In genomic region chr4:83512217-83512616, GRCm38 (mm10) we compare ENCODE assay signal across 22 mouse cellular contexts. TPM values are rescaled to one million over a fixed set of nuclear protein-coding genes. Genes with fewer than 3 reads are reported as not detected.
A peak's percentile ranks its signal among the peaks of the same experiment; 100 is the strongest.
DNase-seq lines count a peak whose midpoint lies in the region; ATAC-seq and TF ChIP-seq lines count a peak whose summit lies in the region.
"Had no signal": no experiment of that assay in that cellular context is flagged by ENCODE, and none has a peak within 500 bp of the region (broad histone marks: within the 10 kb centered on the region; RNA-seq: fewer than 3 reads in every experiment).

No protein-coding gene starts in this region.

- H3K4me3 ChIP-seq in liver, adult 2 months (ENCODE audit: insufficient read depth, low read depth, low read length): no peak overlapping the region
- H3K4me3 ChIP-seq in liver, postnatal 0 days (ENCODE audit: low read depth, low read length): no peak overlapping the region
- no peak overlapping the region for H3K4me3 ChIP-seq in forebrain, embryonic 12.5 days (replicated peaks)
- H3K4me3 ChIP-seq: embryonic facial prominence, embryonic 13.5 days; erythroblast, embryonic 14.5 days; forebrain, embryonic 10.5 days; forebrain, embryonic 15.5 days; heart, embryonic 15.5 days; hindbrain, embryonic 15.5 days had no signal

- H3K27me3 ChIP-seq in liver, adult 2 months (ENCODE audit: control insufficient read depth, insufficient read depth, low read length): no peaks in the 10 kb centered on the region
- no peaks in the 10 kb centered on the region for H3K27me3 ChIP-seq in liver, postnatal 0 days (ENCODE audit: insufficient read depth, low read length)
- no peaks in the 10 kb centered on the region for H3K27me3 ChIP-seq in forebrain, embryonic 12.5 days
- H3K27me3 ChIP-seq: embryonic facial prominence, embryonic 13.5 days; forebrain, embryonic 15.5 days; heart, embryonic 15.5 days; hindbrain, embryonic 15.5 days had no signal

- H3K27ac ChIP-seq in liver, adult 2 months (replicated peaks; ENCODE audit: insufficient read depth, low read depth, low read length): no peak overlapping the region
- H3K27ac ChIP-seq in liver, postnatal 0 days (ENCODE audit: low read depth): no peak overlapping the region
- H3K27ac ChIP-seq in forebrain, embryonic 12.5 days: no peak overlapping the region
- H3K27ac ChIP-seq: embryonic facial prominence, embryonic 13.5 days; forebrain, embryonic 10.5 days; forebrain, embryonic 15.5 days; heart, embryonic 15.5 days; hindbrain, embryonic 15.5 days had no signal

- peak; percentile 25 for DNase-seq in liver, adult 2 months (ENCODE audit: extremely low read depth, low read depth, low spot score)
- DNase-seq in liver, postnatal 0 days: no peak
- no peak for DNase-seq in B cell, adult 2 months
- no peak for DNase-seq in kidney, postnatal 10 days
- DNase-seq: adrenal gland, postnatal 14 days; cerebellum, adult 11-12 months; cerebellum, adult 9-10 months; cerebellum, postnatal 25 days; gastrocnemius, postnatal 36 days; heart, adult 18-20 months; heart, postnatal 36 days; kidney, adult 11 months had no signal

- H3K79me2 ChIP-seq in liver, adult 2 months (ENCODE audit: control insufficient read depth, insufficient read depth, low read length): no peaks in the 10 kb centered on the region

- H3K9me3 ChIP-seq in liver, postnatal 0 days (ENCODE audit: low read length): no peaks in the 10 kb centered on the region
- H3K9me3 ChIP-seq in forebrain, embryonic 12.5 days: no peaks in the 10 kb centered on the region
- H3K9me3 ChIP-seq: embryonic facial prominence, embryonic 13.5 days; forebrain, embryonic 10.5 days; forebrain, embryonic 15.5 days; heart, embryonic 15.5 days; hindbrain, embryonic 15.5 days had no signal

- no peak for TF ChIP-seq EP300 in liver, postnatal 0 days (IDR thresholded peaks at IDR 0.05; ENCODE audit: low read depth)

- H3K9ac ChIP-seq in liver, adult 2 months (ENCODE audit: low read depth, low read length): no peak overlapping the region
- no peak overlapping the region for H3K9ac ChIP-seq in liver, postnatal 0 days (replicated peaks)
- H3K9ac ChIP-seq in forebrain, embryonic 12.5 days: no peak overlapping the region
- H3K9ac ChIP-seq: embryonic facial prominence, embryonic 13.5 days; forebrain, embryonic 15.5 days; heart, embryonic 15.5 days; hindbrain, embryonic 15.5 days had no signal

- TF ChIP-seq POLR2A in liver, adult 2 months (IDR thresholded peaks at IDR 0.05; ENCODE audit: extremely low read depth, insufficient read depth, low read length): no peak

- TF ChIP-seq CTCF in liver, adult 2 months (IDR thresholded peaks at IDR 0.05; ENCODE audit: low read depth, low read length): no peak
- TF ChIP-seq CTCF in liver, postnatal 0 days (IDR thresholded peaks at IDR 0.05; ENCODE audit: low read depth): no peak

- H3K36me3 ChIP-seq in liver, adult 2 months (ENCODE audit: control insufficient read depth, insufficient read depth, low read length): no peaks in the 10 kb centered on the region
- no peaks in the 10 kb centered on the region for H3K36me3 ChIP-seq in liver, postnatal 0 days (replicated peaks; ENCODE audit: insufficient read depth, low read length)
- H3K36me3 ChIP-seq in forebrain, embryonic 12.5 days (replicated peaks): no peaks in the 10 kb centered on the region
- H3K36me3 ChIP-seq: embryonic facial prominence, embryonic 13.5 days; forebrain, embryonic 10.5 days; forebrain, embryonic 15.5 days; heart, embryonic 15.5 days; hindbrain, embryonic 15.5 days had no signal

- no peaks in the 10 kb centered on the region for H3K4me1 ChIP-seq in liver, adult 2 months (ENCODE audit: control insufficient read depth, insufficient read depth, low read length)
- H3K4me1 ChIP-seq in liver, postnatal 0 days (ENCODE audit: insufficient read depth): no peaks in the 10 kb centered on the region
- peaks cover 4% of the 10 kb centered on the region for H3K4me1 ChIP-seq in forebrain, embryonic 12.5 days
- H3K4me1 ChIP-seq: embryonic facial prominence, embryonic 13.5 days; forebrain, embryonic 15.5 days; heart, embryonic 15.5 days; hindbrain, embryonic 15.5 days had no signal

- no peak overlapping the region for H3K4me2 ChIP-seq in liver, postnatal 0 days (ENCODE audit: low read depth, low read length)
- H3K4me2 ChIP-seq in forebrain, embryonic 12.5 days: no peak overlapping the region
- H3K4me2 ChIP-seq: embryonic facial prominence, embryonic 13.5 days; forebrain, embryonic 15.5 days; heart, embryonic 11.5 days; heart, embryonic 15.5 days; hindbrain, embryonic 15.5 days had no signal

- 27% methylated on average over 3 of the region's 3 CpGs for WGBS in liver, adult 2 months
- WGBS in liver, postnatal 0 days (ENCODE audit: insufficient replicate concordance): 68% methylated on average over 3 of the region's 3 CpGs
- 87% methylated on average over 3 of the region's 3 CpGs for WGBS in forebrain, embryonic 12.5 days

- ATAC-seq in liver, postnatal 0 days: no peak
- ATAC-seq in CD4-positive, CD25-positive, alpha-beta regulatory T cell, adult 4 months: peak; percentile 75
- ATAC-seq in inflammation-experienced regulatory T-cells, adult 6 months: peak; percentile 65
- ATAC-seq in forebrain, embryonic 12.5 days (ENCODE audit: low FRiP score): no peak
- ATAC-seq: forebrain, embryonic 15.5 days had no signal

RNA-seq across cellular contexts. Expression of gene Ccdc171, which starts 13.1 kb away (rescaled TPM):
- total RNA-seq in liver, adult 2 months (2014; rRNA removed): 4.4 and 6.8 TPM in 2 replicates
- 0.45 and 1.4 TPM in 2 replicates for polyA plus RNA-seq in liver, adult 2 months (2012; rRNA removed)
- 0.47 and 0.60 TPM in 2 replicates for polyA plus RNA-seq in liver, postnatal 0 days (2015; fragmentation: Nextera tagmentation; extraction: Ambion mirVana)
- polyA plus RNA-seq in CD4-positive, CD25-positive, alpha-beta regulatory T cell, adult 4 months (2017; shearing (Covaris generic)): 10 to 100 TPM; 16.3 to 19.5 TPM
- 10 to 100 TPM in 2 of 3 experiments, 1 to 10 TPM in 1; 6.4 to 15.4 (median 14.2) TPM for polyA plus RNA-seq in inflammation-experienced regulatory T-cells, adult 6 months (2017; shearing (Covaris generic))
- polyA plus RNA-seq in forebrain, embryonic 12.5 days (2016; fragmentation: Nextera tagmentation; extraction: Ambion mirVana): 6.0 and 8.3 TPM in 2 replicates
- polyA plus RNA-seq: erythroblast, embryonic 14.5 days had no signal

RNA-seq across cellular contexts. Expression of gene Psip1, which starts 26.0 kb away (rescaled TPM):
- 16.0 and 17.7 TPM in 2 replicates for total RNA-seq in liver, adult 2 months (2014; rRNA removed)
- polyA plus RNA-seq in liver, adult 2 months (2012; rRNA removed): 4.4 and 6.9 TPM in 2 replicates
- polyA plus RNA-seq in liver, postnatal 0 days (2015; fragmentation: Nextera tagmentation; extraction: Ambion mirVana): 29.9 and 30.1 TPM in 2 replicates
- 10 to 100 TPM; 66.0 to 83.8 TPM for polyA plus RNA-seq in CD4-positive, CD25-positive, alpha-beta regulatory T cell, adult 4 months (2017; shearing (Covaris generic))
- polyA plus RNA-seq in inflammation-experienced regulatory T-cells, adult 6 months (2017; shearing (Covaris generic)): 10 to 100 TPM; 64.5 to 71.5 (median 67.4) TPM
- polyA plus RNA-seq in forebrain, embryonic 12.5 days (2016; fragmentation: Nextera tagmentation; extraction: Ambion mirVana): 488 and 520 TPM in 2 replicates

Comparison
In these comparisons a context has a peak if more than half of its experiments do, and no peak if none do; other contexts are left out.
1. ATAC-seq: peak in CD4-positive, CD25-positive, alpha-beta regulatory T cell, adult 4 months (single experiment) and inflammation-experienced regulatory T-cells, adult 6 months (single experiment); none in liver, postnatal 0 days (single experiment) and forebrain, embryonic 12.5 days (single experiment).